Mouse (Mus musculus): ENCODE results near the gene Mmadhc.

- TF ChIP-seq CTCF (IDR thresholded peaks at IDR 0.05; ENCODE audit: low read depth) (no peak), EP300 (IDR thresholded peaks at IDR 0.05; ENCODE audit: low read depth) (no peak)
These were observed 23.2 kb downstream of the Mmadhc start for GRCm38 (mm10) chr2:50273415-50273814.

Measured in heart, postnatal 0 days (tissue).